Mouse (Mus musculus) stomach, embryonic 16.5 days (tissue): Measurements from ENCODE around the gene Hnrnpu. TPM values are rescaled to one million over a fixed set of nuclear protein-coding genes. Genes with fewer than 3 reads are reported as not detected.

Source experiments
- ATAC-seq: fragments of 200-750 bp; cut with Nextera tagmentation; 2 replicates; pipeline ENCODE4 v1.8.0; 2017; ENCODE audit warnings: moderate number of reproducible peaks, moderate TSS enrichment; ENCODE audit not compliant: insufficient read depth, low FRiP score
- H3K27ac ChIP-seq: fragments of 300-500 bp; sonication (generic); 2 replicates; pipeline ENCODE4 v1.5.1; 2014; ENCODE audit warnings: low read length
- H3K27me3 ChIP-seq: fragments of 300-500 bp; sonication (generic); 2 replicates; pipeline ENCODE4 v1.6.1; 2014; ENCODE audit warnings: low read length, control low read depth, mixed read lengths; ENCODE audit not compliant: control insufficient read depth, insufficient read depth
- H3K36me3 ChIP-seq: fragments of 300-500 bp; sonication (generic); 2 replicates; pipeline ENCODE4 v1.6.1; 2014; ENCODE audit warnings: low read length; ENCODE audit not compliant: control insufficient read depth, insufficient read depth
- H3K4me1 ChIP-seq: fragments of 300-500 bp; sonication (generic); 2 replicates; pipeline ENCODE4 v1.6.1; 2014; ENCODE audit warnings: low read length, control low read depth, mixed read lengths; ENCODE audit not compliant: control insufficient read depth, insufficient read depth
- H3K4me2 ChIP-seq: fragments of 300-500 bp; sonication (generic); 2 replicates; pipeline ENCODE4 v1.6.1; 2014; ENCODE audit warnings: low read depth, low read length, mixed read lengths
- H3K4me3 ChIP-seq: fragments of 300-500 bp; sonication (generic); replicated peaks from 2 replicates; pipeline ENCODE4 v1.5.1; 2014; ENCODE audit warnings: mild to moderate bottlenecking, low read length
- H3K9ac ChIP-seq: fragments of 300-500 bp; sonication (generic); 2 replicates; pipeline ENCODE4 v1.6.1; 2014; ENCODE audit warnings: low read length
- H3K9me3 ChIP-seq: fragments of 300-500 bp; sonication (generic); replicated peaks from 2 replicates; pipeline ENCODE4 v1.6.1; 2016; ENCODE audit warnings: low read length, control low read depth; ENCODE audit not compliant: control insufficient read depth
- WGBS: fragments of 180-500 bp; shearing (Covaris S2); extraction: QIAGEN DNeasy Blood & Tissue Kit; methylation state at CpG from one replicate; pipeline ENCODE4 v1.1.7; 2014; 5-methylcytosine and 5-hydroxymethylcytosine counted together
- polyA plus RNA-seq: library from polyadenylated mRNA; unstranded; fragments of >200 nt; fragmentation: Nextera tagmentation; extraction: Ambion mirVana; gene quantifications from 2 replicates; pipeline ENCODE4 v1.2.1, GENCODE M21; 2015

Gene Hnrnpu
- polyA plus RNA-seq: 110 and 162 TPM in 2 replicates

- peak within 1 kb of the TSS; percentile 73 for H3K4me2 ChIP-seq
- peaks cover 16% of the 10 kb centered on the region; the same call in 1 of the 2 replicates for H3K4me1 ChIP-seq
- no peaks in the 10 kb centered on the region for H3K27me3 ChIP-seq
- ATAC-seq: peak; percentile 90
- H3K36me3 ChIP-seq: peaks cover 11% of the 10 kb centered on the region; the same call in 1 of the 2 replicates
- H3K9me3 ChIP-seq: no peaks in the 10 kb centered on the region
- H3K27ac ChIP-seq: peak within 1 kb of the TSS; percentile 100
- WGBS: under 1% methylated on average over 56 of the region's 73 CpGs
- peak within 1 kb of the TSS; percentile 100 for H3K9ac ChIP-seq
- H3K4me3 ChIP-seq: peak within 1 kb of the TSS; percentile 98
Measured at GRCm38 (mm10) chr1:178337551-178338317, at the start of gene Hnrnpu. Gene Hnrnpu, minus strand, starts transcription at chr1:178337797.

GRCm38 (mm10) chr1:178382165-178382564 lies 44.6 kb upstream of the Hnrnpu start:
- H3K4me3 ChIP-seq: no peak overlapping the region
- no peaks in the 10 kb centered on the region for H3K9me3 ChIP-seq
- ATAC-seq: no peak
- no peak overlapping the region for H3K27ac ChIP-seq
- no peak overlapping the region for H3K9ac ChIP-seq
- no peaks in the 10 kb centered on the region for H3K36me3 ChIP-seq
- H3K27me3 ChIP-seq: no peaks in the 10 kb centered on the region
- H3K4me1 ChIP-seq: no peaks in the 10 kb centered on the region
- H3K4me2 ChIP-seq: no peak overlapping the region

GRCm38 (mm10) chr1:178379224-178379623 lies 41.6 kb upstream of the Hnrnpu start:
- no peaks in the 10 kb centered on the region for H3K9me3 ChIP-seq

GRCm38 (mm10) chr1:178378115-178378514 lies 40.5 kb upstream of the Hnrnpu start:
- H3K36me3 ChIP-seq: no peaks in the 10 kb centered on the region
- no peaks in the 10 kb centered on the region for H3K27me3 ChIP-seq
- no peak for ATAC-seq
- H3K9me3 ChIP-seq: no peaks in the 10 kb centered on the region
- no peak overlapping the region for H3K27ac ChIP-seq
- no peak overlapping the region for H3K4me2 ChIP-seq
- H3K9ac ChIP-seq: no peak overlapping the region
- H3K4me1 ChIP-seq: no peaks in the 10 kb centered on the region
- H3K4me3 ChIP-seq: no peak overlapping the region
- WGBS: 69% methylated on average over 3 of the region's 3 CpGs

More at GRCm38 (mm10) chr1:178379224-178379623, 41.6 kb upstream of the Hnrnpu start:
- H3K4me2 ChIP-seq: no peak overlapping the region
- no peak overlapping the region for H3K4me3 ChIP-seq
- H3K27ac ChIP-seq: no peak overlapping the region
- no peaks in the 10 kb centered on the region for H3K36me3 ChIP-seq
- no peak for ATAC-seq
- no peaks in the 10 kb centered on the region for H3K4me1 ChIP-seq
- H3K9ac ChIP-seq: no peak overlapping the region
- no peaks in the 10 kb centered on the region for H3K27me3 ChIP-seq
- 84% methylated on average over 1 of the region's 1 CpGs for WGBS

- Histone ChIP-seq H3K4me2 (no peak overlapping the region), H3K4me1 (no peaks in the 10 kb centered on the region), H3K27ac (no peak overlapping the region), H3K9me3 (no peaks in the 10 kb centered on the region), H3K9ac (no peak overlapping the region), H3K27me3 (no peaks in the 10 kb centered on the region), H3K36me3 (no peaks in the 10 kb centered on the region), H3K4me3 (no peak overlapping the region)
- no peak for ATAC-seq
- 62% methylated on average over 2 of the region's 2 CpGs for WGBS
Measured at GRCm38 (mm10) chr1:178376907-178377306, 39.3 kb upstream of the Hnrnpu start.

- ATAC-seq: peak; percentile 37; the same call in 1 of the 2 replicates
- no peak overlapping the region for H3K9ac ChIP-seq
- 83% methylated on average over 2 of the region's 2 CpGs for WGBS
- no peaks in the 10 kb centered on the region for H3K4me1 ChIP-seq
- H3K4me3 ChIP-seq: no peak overlapping the region
- H3K36me3 ChIP-seq: no peaks in the 10 kb centered on the region
- H3K27me3 ChIP-seq: no peaks in the 10 kb centered on the region
- no peaks in the 10 kb centered on the region for H3K9me3 ChIP-seq
- H3K27ac ChIP-seq: no peak overlapping the region
- no peak overlapping the region for H3K4me2 ChIP-seq
Measured at GRCm38 (mm10) chr1:178376061-178376460, 38.5 kb upstream of the Hnrnpu start.

- H3K4me3 ChIP-seq: no peak overlapping the region
- no peaks in the 10 kb centered on the region for H3K4me1 ChIP-seq
- H3K9ac ChIP-seq: no peak overlapping the region
- ATAC-seq: no peak
- no peak overlapping the region for H3K4me2 ChIP-seq
- H3K36me3 ChIP-seq: no peaks in the 10 kb centered on the region
- no peaks in the 10 kb centered on the region for H3K9me3 ChIP-seq
- no peak overlapping the region for H3K27ac ChIP-seq
- no peaks in the 10 kb centered on the region for H3K27me3 ChIP-seq
Measured at GRCm38 (mm10) chr1:178375381-178375780, 37.8 kb upstream of the Hnrnpu start.

GRCm38 (mm10) chr1:178372681-178373080 lies 35.1 kb upstream of the Hnrnpu start:
- H3K9me3 ChIP-seq: no peaks in the 10 kb centered on the region
- no peak overlapping the region for H3K9ac ChIP-seq
- no peak for ATAC-seq
- H3K27me3 ChIP-seq: no peaks in the 10 kb centered on the region
- no peak overlapping the region for H3K27ac ChIP-seq
- 82% methylated on average over 4 of the region's 4 CpGs for WGBS
- no peak overlapping the region for H3K4me2 ChIP-seq
- peaks cover 5% of the 10 kb centered on the region; the same call in 1 of the 2 replicates for H3K4me1 ChIP-seq
- no peak overlapping the region for H3K4me3 ChIP-seq
- H3K36me3 ChIP-seq: no peaks in the 10 kb centered on the region

GRCm38 (mm10) chr1:178369272-178369651 lies 31.7 kb upstream of the Hnrnpu start:
- Histone ChIP-seq H3K9ac (peak overlapping the region; percentile 65), H3K9me3 (no peaks in the 10 kb centered on the region), H3K27ac (peak overlapping the region; percentile 58), H3K4me2 (peak overlapping the region; percentile 85), H3K4me3 (peak overlapping the region; percentile 52), H3K4me1 (peaks cover 5% of the 10 kb centered on the region; the same call in 1 of the 2 replicates), H3K27me3 (no peaks in the 10 kb centered on the region), H3K36me3 (no peaks in the 10 kb centered on the region)
- peak; percentile 79 for ATAC-seq
- WGBS: 1% methylated on average over 11 of the region's 11 CpGs
